Mouse (Mus musculus): ENCODE measurements at regions not wholly inside any gene's neighbourhood (a gene's known extent, or its start where the extent isn't known, plus 50 kb on each side); places are given as distances from the start of the nearest gene placed in this dataset.

DNA sequence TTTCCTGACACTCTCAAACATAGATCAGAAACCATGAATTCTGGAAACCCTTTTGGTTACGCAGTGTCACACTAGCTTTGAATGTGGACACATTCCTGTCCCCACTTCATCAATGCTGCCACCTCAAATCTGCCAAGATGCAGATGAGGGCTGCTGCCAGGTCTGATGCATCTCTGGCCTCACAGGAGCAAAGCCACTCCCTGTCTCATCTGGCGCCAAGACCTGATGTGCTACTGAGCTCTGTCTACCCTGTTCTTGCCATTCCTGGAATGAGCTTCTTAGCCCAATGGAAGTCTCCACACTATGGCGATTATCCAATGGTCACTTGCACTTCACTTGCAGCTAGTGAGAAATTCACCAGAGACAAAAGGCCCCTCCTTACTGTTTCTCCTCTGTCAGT lies 78.0 kb upstream of the Rarb start:
- Histone ChIP-seq H3K27me3 (no peaks in the 10 kb centered on the region), H3K4me2 (no peak overlapping the region), H3K9me3 (replicated peaks) (no peaks in the 10 kb centered on the region), H3K9ac (no peak overlapping the region), H3K27ac (replicated peaks) (no peak overlapping the region), H3K4me1 (replicated peaks) (no peaks in the 10 kb centered on the region), H3K36me3 (replicated peaks) (no peaks in the 10 kb centered on the region), H3K4me3 (replicated peaks) (no peak overlapping the region)
- ATAC-seq (ENCODE audit: insufficient read depth): no peak
- WGBS (ENCODE audit: insufficient replicate concordance): 55% methylated on average over 3 of the region's 3 CpGs

DNA sequence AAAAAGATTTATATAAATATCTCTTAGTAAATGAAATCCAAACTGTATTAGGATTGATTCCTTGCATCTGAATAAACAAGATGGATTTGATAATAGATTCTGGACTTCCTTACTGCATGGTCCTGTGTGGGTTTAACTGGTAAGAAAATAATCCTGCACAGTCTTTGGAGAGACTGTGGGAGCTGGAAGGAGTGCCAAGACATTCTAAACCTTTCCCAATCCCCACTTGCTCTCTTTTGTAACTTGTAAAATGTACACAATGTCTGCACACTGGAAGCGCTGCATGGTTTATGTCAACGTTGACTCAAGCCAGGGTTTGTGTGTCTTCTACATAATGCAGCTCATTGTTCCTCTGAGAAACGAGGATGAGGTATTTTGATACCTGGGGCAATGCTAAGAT lies 62.3 kb upstream of the Rarb start:
- 52% methylated on average over 3 of the region's 3 CpGs for WGBS (ENCODE audit: insufficient replicate concordance)
- Histone ChIP-seq H3K27me3 (no peaks in the 10 kb centered on the region), H3K4me1 (replicated peaks) (no peaks in the 10 kb centered on the region), H3K4me2 (no peak overlapping the region), H3K9ac (no peak overlapping the region), H3K9me3 (replicated peaks) (no peaks in the 10 kb centered on the region), H3K4me3 (replicated peaks) (no peak overlapping the region), H3K27ac (replicated peaks) (no peak overlapping the region), H3K36me3 (replicated peaks) (no peaks in the 10 kb centered on the region)
- no peak for ATAC-seq (ENCODE audit: insufficient read depth)

DNA sequence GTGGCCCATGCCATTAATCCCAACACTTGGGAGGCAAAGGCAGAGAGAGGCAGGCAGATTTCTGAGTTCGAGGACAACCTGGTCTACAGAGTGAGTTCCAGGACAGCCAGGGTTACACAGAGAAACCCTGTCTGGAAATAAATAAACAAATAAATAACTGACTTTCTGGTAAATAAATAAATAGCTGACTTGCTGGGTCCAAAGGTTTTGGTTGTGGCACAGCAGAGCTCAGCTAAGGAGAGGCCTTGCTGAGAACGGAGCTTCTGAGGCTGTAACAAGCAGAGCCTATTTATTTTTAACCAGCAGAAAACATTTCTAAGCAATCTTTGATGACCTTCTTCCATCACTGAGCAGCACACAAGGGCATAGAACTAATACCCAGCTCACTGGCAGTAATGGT lies 50.3 kb upstream of the Rarb start:
- 78% methylated on average over 2 of the region's 2 CpGs for WGBS (ENCODE audit: insufficient replicate concordance)
- ATAC-seq (ENCODE audit: insufficient read depth): no peak
- H3K27me3 ChIP-seq: no peaks in the 10 kb centered on the region

More for the DNA sequence above, 50.3 kb upstream of the Rarb start:
- Histone ChIP-seq H3K9me3 (replicated peaks) (no peaks in the 10 kb centered on the region), H3K27ac (replicated peaks) (no peak overlapping the region), H3K4me2 (no peak overlapping the region), H3K36me3 (replicated peaks) (no peaks in the 10 kb centered on the region), H3K4me1 (replicated peaks) (no peaks in the 10 kb centered on the region), H3K9ac (no peak overlapping the region), H3K4me3 (replicated peaks) (no peak overlapping the region)

All from liver, embryonic 15.5 days (tissue).